Mouse (Mus musculus) kidney, embryonic 14.5 days (tissue): Measurements from ENCODE around the gene Tacc2. TPM values are rescaled to one million over a fixed set of nuclear protein-coding genes. Genes with fewer than 3 reads are reported as not detected.
"Not testable (repeated sequence)": the region's sequence is repeated elsewhere in the genome, so short reads cannot be mapped to it uniquely, and the experiment has no call there.

Experiments used
- ATAC-seq: fragments of 200-750 bp; cut with Nextera tagmentation; 2 replicates; pipeline ENCODE4 v1.8.0; 2017; ENCODE audit warnings: moderate number of reproducible peaks, mild to moderate bottlenecking, moderate TSS enrichment, moderate library complexity; ENCODE audit not compliant: low FRiP score, low TSS enrichment
- H3K27ac ChIP-seq: fragments of 300-500 bp; sonication (generic); 2 replicates; pipeline ENCODE4 v1.5.1; 2014; ENCODE audit warnings: low read depth, mild to moderate bottlenecking, low read length, moderate library complexity, mixed read lengths
- H3K27me3 ChIP-seq: fragments of 300-500 bp; sonication (generic); 2 replicates; pipeline ENCODE4 v1.6.1; 2014; ENCODE audit warnings: mild to moderate bottlenecking, low read length; ENCODE audit not compliant: control insufficient read depth, insufficient read depth
- H3K36me3 ChIP-seq: fragments of 300-500 bp; sonication (generic); 2 replicates; pipeline ENCODE4 v1.6.1; 2014; ENCODE audit warnings: low read length, mixed read lengths; ENCODE audit not compliant: control insufficient read depth, insufficient read depth
- H3K4me1 ChIP-seq: fragments of 300-500 bp; sonication (generic); 2 replicates; pipeline ENCODE4 v1.6.1; 2014; ENCODE audit warnings: low read length, mixed read lengths; ENCODE audit not compliant: control insufficient read depth, insufficient read depth
- H3K4me2 ChIP-seq: fragments of 300-500 bp; sonication (generic); replicated peaks from 2 replicates; pipeline ENCODE4 v1.6.1; 2014; ENCODE audit warnings: low read depth, mild to moderate bottlenecking, low read length
- H3K4me3 ChIP-seq: fragments of 300-500 bp; sonication (generic); 2 replicates; pipeline ENCODE4 v1.5.1; 2014; ENCODE audit warnings: mild to moderate bottlenecking, low read length
- H3K9ac ChIP-seq: fragments of 300-500 bp; sonication (generic); 2 replicates; pipeline ENCODE4 v1.6.1; 2014; ENCODE audit warnings: low read depth, mild to moderate bottlenecking, low read length, moderate library complexity
- H3K9me3 ChIP-seq: fragments of 300-500 bp; sonication (generic); 2 replicates; pipeline ENCODE4 v1.6.1; 2016; ENCODE audit warnings: low read length; ENCODE audit not compliant: control insufficient read depth
- WGBS: fragments of 180-500 bp; shearing (Covaris S2); extraction: QIAGEN DNeasy Blood & Tissue Kit; methylation state at CpG from one replicate; pipeline ENCODE4 v1.1.7; 2014; 5-methylcytosine and 5-hydroxymethylcytosine counted together
- polyA plus RNA-seq: library from polyadenylated mRNA; unstranded; fragments of >200 nt; fragmentation: Nextera tagmentation; extraction: Ambion mirVana; gene quantifications from 2 replicates; pipeline ENCODE4 v1.2.1, GENCODE M21; 2014

Gene Tacc2
- polyA plus RNA-seq, 1 experiment from 2014 or later: 41.5 TPM

DNA sequence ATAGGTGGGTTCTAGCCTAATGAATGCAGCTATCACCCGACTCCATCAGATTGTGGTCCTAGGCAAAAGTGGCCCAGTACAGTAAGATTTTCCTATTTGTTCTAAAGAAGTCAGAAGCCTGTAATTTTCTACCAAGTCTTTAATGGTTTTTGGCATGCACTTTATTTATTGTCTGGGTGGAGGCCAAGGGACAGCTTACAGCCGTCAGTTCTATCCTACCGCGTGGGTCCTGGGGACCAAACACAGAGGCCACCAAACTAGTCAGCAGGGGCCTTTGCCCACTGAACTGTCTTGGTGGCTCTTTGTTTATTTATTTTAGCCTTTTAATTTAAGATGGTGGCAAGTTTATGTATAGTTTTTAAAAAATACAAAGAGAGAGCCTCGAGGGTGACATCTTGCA, 1.4 kb downstream of the Tacc2 start:
- no peak for ATAC-seq
- no peaks in the 10 kb centered on the region for H3K27me3 ChIP-seq
- H3K27ac ChIP-seq: no peak overlapping the region
- H3K9me3 ChIP-seq: no peaks in the 10 kb centered on the region
- 58% methylated on average over 5 of the region's 5 CpGs for WGBS
- no peaks in the 10 kb centered on the region; the same call in 1 of the 2 replicates for H3K36me3 ChIP-seq
- H3K9ac ChIP-seq: no peak overlapping the region
- H3K4me3 ChIP-seq: no peak overlapping the region
- H3K4me1 ChIP-seq: peaks cover 9% of the 10 kb centered on the region; the same call in 1 of the 2 replicates
- no peak overlapping the region for H3K4me2 ChIP-seq

DNA sequence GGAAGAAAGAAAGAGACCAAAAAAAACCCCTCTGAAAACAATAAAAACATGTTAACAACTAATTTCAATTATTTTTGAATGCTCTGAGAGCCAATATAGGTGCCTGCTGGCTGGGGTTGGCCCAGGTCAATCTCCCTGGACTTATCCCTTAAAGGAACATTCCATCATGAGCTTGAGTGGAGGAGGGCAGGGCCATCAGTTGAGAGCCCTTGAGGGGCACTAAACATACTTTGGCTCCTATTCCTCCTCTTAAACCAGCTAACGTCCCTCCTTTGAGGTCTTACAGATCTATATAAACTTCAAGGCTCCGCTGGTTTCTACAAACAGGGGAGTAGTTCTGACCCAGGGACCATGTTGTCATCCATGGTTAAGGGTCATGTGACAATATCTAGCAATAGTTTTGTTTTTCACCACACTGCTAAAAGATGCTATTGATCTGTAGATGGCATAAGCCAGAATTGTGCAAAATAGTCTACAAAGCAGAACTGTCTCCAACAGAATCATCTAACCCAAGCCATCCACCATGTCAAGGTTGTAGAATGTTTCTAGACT, 9.4 kb downstream of the Tacc2 start:
- H3K9ac ChIP-seq: no peak overlapping the region

DNA sequence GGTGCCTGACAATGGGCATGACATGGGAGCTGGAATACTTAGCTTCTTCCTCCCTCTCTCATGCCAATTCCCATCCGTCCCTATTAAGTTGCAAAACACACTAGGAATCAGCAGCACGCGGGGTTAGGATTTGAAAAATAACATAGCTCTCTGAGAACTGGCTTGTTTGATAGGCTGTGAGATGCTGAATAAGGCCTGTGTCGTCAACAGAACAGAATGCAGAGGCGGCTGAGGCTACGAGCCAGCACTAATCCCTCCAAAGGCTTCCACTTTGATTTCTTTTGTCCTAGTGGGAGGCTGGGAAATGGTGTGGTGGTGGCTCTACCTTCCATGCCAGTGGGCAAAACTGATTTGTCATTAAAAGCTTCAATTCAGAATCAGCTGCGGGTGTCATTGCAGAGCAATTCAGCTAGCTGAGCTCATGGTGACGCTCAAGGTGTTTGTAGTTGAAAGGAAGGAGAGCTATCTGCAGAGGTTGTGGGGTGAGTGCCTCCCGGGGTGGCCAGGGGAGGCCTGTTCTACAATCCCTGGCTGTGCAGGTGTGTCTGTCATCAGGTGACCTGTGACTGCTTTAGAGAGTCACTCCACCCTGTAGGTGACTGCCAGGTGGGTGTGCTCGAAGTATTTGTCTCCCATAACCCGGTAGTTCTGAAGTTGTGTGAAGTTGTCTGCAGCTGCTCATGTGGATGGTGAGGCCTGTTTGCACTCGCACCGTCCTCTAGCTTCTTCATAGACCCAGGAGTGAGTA, 13.0 kb downstream of the Tacc2 start:
- Histone ChIP-seq H3K4me3 (no peak overlapping the region), H3K36me3 (no peaks in the 10 kb centered on the region), H3K9me3 (no peaks in the 10 kb centered on the region), H3K9ac (no peak overlapping the region), H3K4me1 (no peaks in the 10 kb centered on the region), H3K27me3 (no peaks in the 10 kb centered on the region), H3K27ac (no peak overlapping the region), H3K4me2 (no peak overlapping the region)
- no peak for ATAC-seq
- 74% methylated on average over 13 of the region's 13 CpGs for WGBS

More for the DNA sequence above, 9.4 kb downstream of the Tacc2 start:
- Histone ChIP-seq H3K36me3 (no peaks in the 10 kb centered on the region), H3K4me1 (no peaks in the 10 kb centered on the region), H3K4me3 (no peak overlapping the region), H3K4me2 (no peak overlapping the region), H3K27ac (no peak overlapping the region), H3K27me3 (no peaks in the 10 kb centered on the region), H3K9me3 (no peaks in the 10 kb centered on the region)
- WGBS: 80% methylated on average over 2 of the region's 2 CpGs
- no peak for ATAC-seq

DNA sequence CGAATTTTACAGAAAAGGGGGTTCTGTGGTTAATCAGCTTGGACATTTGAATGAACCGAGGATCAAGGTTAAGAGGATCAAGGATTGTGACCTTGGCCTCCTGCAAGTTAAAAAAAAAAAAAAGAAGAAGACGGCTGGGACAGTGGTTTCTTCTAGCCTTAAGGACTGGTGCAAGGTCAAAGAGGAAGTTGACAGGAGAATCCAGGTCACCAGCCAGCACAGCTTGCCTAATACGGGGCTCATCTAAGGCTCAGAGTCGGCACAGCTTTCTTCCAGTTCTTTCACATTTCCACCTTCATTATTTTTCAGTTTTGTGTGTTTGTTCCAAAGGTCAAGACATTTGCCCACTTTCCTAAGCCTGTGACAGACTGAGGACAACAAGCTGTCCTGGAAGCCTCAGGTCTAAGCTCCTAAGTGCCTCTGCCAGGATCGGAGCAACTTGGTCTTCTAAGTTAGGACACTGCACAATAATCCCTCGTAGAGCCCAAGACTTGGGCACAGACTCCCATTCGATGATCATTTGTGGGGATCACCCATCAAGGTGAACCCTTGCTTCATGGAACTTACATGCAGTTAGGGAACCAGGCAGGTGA, 13.7 kb downstream of the Tacc2 start:
- H3K4me2 ChIP-seq: no peak overlapping the region
- H3K27me3 ChIP-seq: no peaks in the 10 kb centered on the region
- H3K9me3 ChIP-seq: no peaks in the 10 kb centered on the region
- H3K36me3 ChIP-seq: no peaks in the 10 kb centered on the region
- H3K4me1 ChIP-seq: no peaks in the 10 kb centered on the region
- H3K9ac ChIP-seq: no peak overlapping the region
- ATAC-seq: no peak
- no peak overlapping the region for H3K4me3 ChIP-seq
- WGBS: 75% methylated on average over 8 of the region's 8 CpGs
- no peak overlapping the region for H3K27ac ChIP-seq

DNA sequence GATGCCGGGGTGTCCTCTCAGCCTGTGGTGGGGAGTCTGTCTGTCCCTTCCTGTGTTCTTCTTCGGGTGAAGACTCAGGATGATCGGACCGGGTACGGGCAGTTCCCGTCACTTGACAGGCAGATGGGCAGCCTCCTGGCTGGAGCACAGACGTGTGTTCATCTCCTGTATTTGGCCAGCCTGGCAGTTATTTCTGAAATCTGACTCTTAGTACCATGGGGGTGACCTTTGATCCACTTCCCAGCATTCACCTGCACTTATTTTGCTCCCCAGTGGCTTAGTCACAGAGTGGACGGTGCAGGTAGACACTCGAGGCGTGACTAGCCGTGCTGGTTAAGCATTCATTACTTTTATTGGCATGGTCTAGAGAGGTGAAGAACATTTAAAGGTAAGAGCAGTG, 15.7 kb downstream of the Tacc2 start:
- no CpG with 5 or more reads among the region's 11 CpGs for WGBS
- ATAC-seq: peak; percentile 36; the same call in 1 of the 2 replicates

DNA sequence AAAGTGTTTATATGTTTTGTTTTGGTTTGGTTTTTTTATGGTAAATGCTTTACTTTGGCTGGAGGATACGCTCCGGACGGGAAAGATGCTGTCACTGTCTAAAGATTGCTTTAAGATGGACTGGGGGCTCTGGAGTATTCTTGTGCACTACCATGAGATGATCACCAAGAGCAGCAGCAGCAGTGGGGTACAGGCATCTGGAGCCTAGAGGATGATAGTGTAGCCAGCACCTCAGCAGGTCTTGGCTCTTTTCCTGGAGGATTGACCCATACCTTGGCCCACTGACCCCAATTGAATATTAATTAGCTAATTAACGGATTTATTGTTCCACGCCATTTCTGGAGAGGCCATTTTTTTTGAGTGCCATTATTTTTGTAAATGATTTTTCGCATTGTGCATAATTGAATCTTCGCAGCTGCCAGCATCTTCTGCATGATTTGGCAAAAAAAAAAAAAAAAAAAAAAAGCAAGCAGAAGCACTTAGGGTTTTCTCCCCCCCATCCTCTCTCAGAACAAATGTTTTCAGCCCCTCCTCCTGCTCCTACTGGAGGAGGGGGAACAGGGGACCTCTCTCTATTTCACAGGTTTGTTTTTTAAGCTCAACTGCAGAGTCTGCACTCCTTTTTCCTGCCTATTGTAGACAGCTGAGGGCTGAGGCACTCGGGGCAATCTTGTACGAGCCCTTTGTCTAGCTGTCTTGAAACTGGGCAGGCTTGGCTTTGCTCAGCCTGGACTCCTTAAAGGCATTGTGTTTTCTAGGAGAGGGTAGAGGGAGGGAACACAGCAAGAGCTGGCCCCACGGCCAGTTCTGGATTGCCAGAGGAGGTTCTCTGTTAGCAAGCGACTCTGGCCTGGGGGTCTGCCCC, 16.4 kb downstream of the Tacc2 start:
- not testable (repeated sequence) for H3K4me2 ChIP-seq, H3K9ac ChIP-seq, H3K4me1 ChIP-seq, H3K36me3 ChIP-seq, H3K9me3 ChIP-seq, ATAC-seq, H3K27me3 ChIP-seq, H3K4me3 ChIP-seq, H3K27ac ChIP-seq
- 66% methylated on average over 6 of the region's 11 CpGs for WGBS

More for the DNA sequence above, 15.7 kb downstream of the Tacc2 start:
- H3K4me1 ChIP-seq, H3K27me3 ChIP-seq, H3K4me2 ChIP-seq, H3K27ac ChIP-seq, H3K9me3 ChIP-seq, H3K4me3 ChIP-seq, H3K9ac ChIP-seq, H3K36me3 ChIP-seq: not testable (repeated sequence)

DNA sequence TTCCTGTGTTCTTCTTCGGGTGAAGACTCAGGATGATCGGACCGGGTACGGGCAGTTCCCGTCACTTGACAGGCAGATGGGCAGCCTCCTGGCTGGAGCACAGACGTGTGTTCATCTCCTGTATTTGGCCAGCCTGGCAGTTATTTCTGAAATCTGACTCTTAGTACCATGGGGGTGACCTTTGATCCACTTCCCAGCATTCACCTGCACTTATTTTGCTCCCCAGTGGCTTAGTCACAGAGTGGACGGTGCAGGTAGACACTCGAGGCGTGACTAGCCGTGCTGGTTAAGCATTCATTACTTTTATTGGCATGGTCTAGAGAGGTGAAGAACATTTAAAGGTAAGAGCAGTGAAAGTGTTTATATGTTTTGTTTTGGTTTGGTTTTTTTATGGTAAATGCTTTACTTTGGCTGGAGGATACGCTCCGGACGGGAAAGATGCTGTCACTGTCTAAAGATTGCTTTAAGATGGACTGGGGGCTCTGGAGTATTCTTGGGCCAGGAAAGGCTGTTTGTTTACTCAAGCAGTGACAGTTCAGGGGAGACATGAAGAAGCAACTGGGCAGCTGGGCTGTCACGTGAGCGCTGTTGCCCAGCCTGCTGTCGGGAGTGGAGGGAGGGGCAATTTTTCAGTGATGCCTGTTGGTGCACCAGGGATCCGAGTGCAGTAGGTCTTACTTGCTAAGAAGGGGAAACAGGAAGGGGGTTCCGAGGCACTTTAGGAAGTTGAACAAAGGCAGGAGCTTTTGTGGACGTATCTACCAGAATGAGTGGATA, 19.0 kb downstream of the Tacc2 start:
- not testable (repeated sequence) for ATAC-seq, H3K27me3 ChIP-seq, H3K4me2 ChIP-seq, H3K36me3 ChIP-seq, H3K27ac ChIP-seq, H3K4me3 ChIP-seq, H3K9me3 ChIP-seq, H3K4me1 ChIP-seq, H3K9ac ChIP-seq
- WGBS: 40% methylated on average over 9 of the region's 19 CpGs

DNA sequence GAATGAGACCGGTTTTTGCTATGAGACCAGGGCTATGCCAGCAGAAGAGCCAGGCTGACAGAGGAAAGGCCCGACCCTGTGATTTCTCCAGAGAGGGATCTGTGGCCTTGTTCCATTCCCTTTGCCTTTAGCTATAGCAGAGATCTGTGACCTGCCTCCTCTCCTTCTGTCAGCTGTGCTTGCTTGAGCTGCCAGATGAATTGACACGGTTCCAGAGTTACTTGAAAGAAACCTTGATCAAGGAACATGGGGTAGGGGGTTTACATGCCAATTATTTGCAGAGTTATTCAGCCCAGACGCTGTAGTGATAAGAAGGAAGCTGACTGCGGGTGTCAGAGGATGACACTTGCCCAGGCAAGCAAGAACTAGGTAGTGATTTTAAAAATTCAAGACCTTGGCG, 20.3 kb downstream of the Tacc2 start:
- Histone ChIP-seq H3K27ac (no peak overlapping the region), H3K4me2 (no peak overlapping the region), H3K4me3 (no peak overlapping the region), H3K27me3 (no peaks in the 10 kb centered on the region), H3K4me1 (no peaks in the 10 kb centered on the region), H3K36me3 (no peaks in the 10 kb centered on the region), H3K9me3 (no peaks in the 10 kb centered on the region), H3K9ac (no peak overlapping the region)
- no peak for ATAC-seq
- 77% methylated on average over 6 of the region's 6 CpGs for WGBS
